Mouse (Mus musculus): Measurements from ENCODE around the gene Esyt3.

Gene Esyt3

GRCm38 (mm10) chr9:99354796-99355195 is 3.6 kb downstream of the Esyt3 start:
- DNase-seq (ENCODE audit: low spot score in 2 of 2), result no peak

GRCm38 (mm10) chr9:99353390-99353789 is 5.0 kb downstream of the Esyt3 start:
- DNase-seq (ENCODE audit: low spot score in 2 of 2), result no peak

- DNase-seq (ENCODE audit: low spot score in 2 of 2), result no peak
Measured at GRCm38 (mm10) chr9:99352964-99353363, 5.4 kb downstream of the Esyt3 start.

- DNase-seq (ENCODE audit: low spot score in 2 of 2), result peak; percentile 66 to 72
Measured at GRCm38 (mm10) chr9:99345351-99345792, 13.0 kb downstream of the Esyt3 start.

- no peak for DNase-seq (ENCODE audit: low spot score in 2 of 2)
Measured at GRCm38 (mm10) chr9:99341600-99341999, 16.8 kb downstream of the Esyt3 start.

GRCm38 (mm10) chr9:99340126-99340525 is 18.2 kb downstream of the Esyt3 start:
- no peak for DNase-seq (ENCODE audit: low spot score in 2 of 2)

GRCm38 (mm10) chr9:99339182-99339581 is 19.2 kb downstream of the Esyt3 start:
- DNase-seq (ENCODE audit: low spot score in 2 of 2), result no peak

- no peak for DNase-seq (ENCODE audit: low spot score in 2 of 2)
Measured at GRCm38 (mm10) chr9:99338293-99338692, 20.1 kb downstream of the Esyt3 start.

- DNase-seq (ENCODE audit: low spot score in 2 of 2), result no peak
Measured at GRCm38 (mm10) chr9:99336538-99336937, 21.8 kb downstream of the Esyt3 start.

- DNase-seq (ENCODE audit: low spot score in 2 of 2), result no peak
Measured at GRCm38 (mm10) chr9:99326881-99327280, 31.5 kb downstream of the Esyt3 start.

- DNase-seq (ENCODE audit: low spot score in 2 of 2), result no peak
Measured at GRCm38 (mm10) chr9:99325961-99326360, 32.4 kb downstream of the Esyt3 start.

GRCm38 (mm10) chr9:99325208-99325929 is 33.0 kb downstream of the Esyt3 start:
- DNase-seq (ENCODE audit: low spot score in 2 of 2), result no peak

- no peak for DNase-seq (ENCODE audit: low spot score in 2 of 2)
Measured at GRCm38 (mm10) chr9:99320006-99320405, 38.4 kb downstream of the Esyt3 start.

- no peak for DNase-seq (ENCODE audit: low spot score in 2 of 2)
Measured at GRCm38 (mm10) chr9:99319343-99319951, 38.9 kb downstream of the Esyt3 start.

GRCm38 (mm10) chr9:99306226-99306625 is 52.1 kb downstream of the Esyt3 start:
- no peak for DNase-seq (ENCODE audit: low spot score in 2 of 2)

GRCm38 (mm10) chr9:99304296-99304695 is 54.1 kb downstream of the Esyt3 start:
- no peak for DNase-seq (ENCODE audit: low spot score in 2 of 2)

Measured in frontal cortex, postnatal 36 days (tissue).